Mouse (Mus musculus): Measurements from ENCODE around the gene Phf5a. TPM values are rescaled to one million over a fixed set of nuclear protein-coding genes. Genes with fewer than 3 reads are reported as not detected.

Gene Phf5a
- polyA plus RNA-seq, 1 experiment from 2014 or later = 237 TPM

Other genes starting within 250 kb of the Phf5a start
- 39.0 and 43.1 TPM in 2 replicates for gene L3mbtl2, start 208.0 kb downstream of the Phf5a start, polyA plus RNA-seq (2014; fragmentation: Nextera tagmentation; extraction: Ambion mirVana)
- 0.87 and 1.5 TPM in 2 replicates for gene Chadl, start 174.6 kb downstream of the Phf5a start, polyA plus RNA-seq (2014; fragmentation: Nextera tagmentation; extraction: Ambion mirVana)
- gene Zc3h7b, start 126.9 kb downstream of the Phf5a start, polyA plus RNA-seq (2014; fragmentation: Nextera tagmentation; extraction: Ambion mirVana) = 23.4 and 24.2 TPM in 2 replicates
- gene Rangap1, start 126.4 kb downstream of the Phf5a start, polyA plus RNA-seq (2014; fragmentation: Nextera tagmentation; extraction: Ambion mirVana) = 134 and 139 TPM in 2 replicates
- 12.0 and 12.6 TPM in 2 replicates for gene Tef, start 69.5 kb downstream of the Phf5a start, polyA plus RNA-seq (2014; fragmentation: Nextera tagmentation; extraction: Ambion mirVana)
- gene Tob2, start 13.1 kb downstream of the Phf5a start, polyA plus RNA-seq (2014; fragmentation: Nextera tagmentation; extraction: Ambion mirVana) = 18.3 and 19.3 TPM in 2 replicates
- gene Aco2, start 398 bp upstream of the Phf5a start, polyA plus RNA-seq (2014; fragmentation: Nextera tagmentation; extraction: Ambion mirVana) = 177 and 185 TPM in 2 replicates
- gene Polr3h, start 54.3 kb upstream of the Phf5a start, polyA plus RNA-seq (2014; fragmentation: Nextera tagmentation; extraction: Ambion mirVana) = 131 and 134 TPM in 2 replicates
- gene Csdc2, start 64.8 kb upstream of the Phf5a start, polyA plus RNA-seq (2014; fragmentation: Nextera tagmentation; extraction: Ambion mirVana) = 3.7 and 3.9 TPM in 2 replicates
- 34.6 and 40.6 TPM in 2 replicates for gene Pmm1, start 89.0 kb upstream of the Phf5a start, polyA plus RNA-seq (2014; fragmentation: Nextera tagmentation; extraction: Ambion mirVana)
- gene 1700029P11Rik, start 108.6 kb upstream of the Phf5a start, polyA plus RNA-seq (2014; fragmentation: Nextera tagmentation; extraction: Ambion mirVana) = not detected in 2 replicates
- 133 and 151 TPM in 2 replicates for gene Xrcc6, start 115.9 kb upstream of the Phf5a start, polyA plus RNA-seq (2014; fragmentation: Nextera tagmentation; extraction: Ambion mirVana)
- gene Desi1, start 162.0 kb upstream of the Phf5a start, polyA plus RNA-seq (2014; fragmentation: Nextera tagmentation; extraction: Ambion mirVana) = 27.4 and 30.3 TPM in 2 replicates
- 393 and 418 TPM in 2 replicates for gene Snu13, start 175.7 kb upstream of the Phf5a start, polyA plus RNA-seq (2014; fragmentation: Nextera tagmentation; extraction: Ambion mirVana)
- gene 4930407I10Rik, start 187.2 kb upstream of the Phf5a start, polyA plus RNA-seq (2014; fragmentation: Nextera tagmentation; extraction: Ambion mirVana) = not detected in 2 replicates
- not detected in 2 replicates for gene Mei1, start 198.1 kb upstream of the Phf5a start, polyA plus RNA-seq (2014; fragmentation: Nextera tagmentation; extraction: Ambion mirVana)